Mouse (Mus musculus): ENCODE data around the gene Fat2. TPM values are rescaled to one million over a fixed set of nuclear protein-coding genes. Genes with fewer than 3 reads are reported as not detected.

Gene Fat2
- polyA plus RNA-seq, 1 experiment from 2014 or later = 0.23 TPM

DNA sequence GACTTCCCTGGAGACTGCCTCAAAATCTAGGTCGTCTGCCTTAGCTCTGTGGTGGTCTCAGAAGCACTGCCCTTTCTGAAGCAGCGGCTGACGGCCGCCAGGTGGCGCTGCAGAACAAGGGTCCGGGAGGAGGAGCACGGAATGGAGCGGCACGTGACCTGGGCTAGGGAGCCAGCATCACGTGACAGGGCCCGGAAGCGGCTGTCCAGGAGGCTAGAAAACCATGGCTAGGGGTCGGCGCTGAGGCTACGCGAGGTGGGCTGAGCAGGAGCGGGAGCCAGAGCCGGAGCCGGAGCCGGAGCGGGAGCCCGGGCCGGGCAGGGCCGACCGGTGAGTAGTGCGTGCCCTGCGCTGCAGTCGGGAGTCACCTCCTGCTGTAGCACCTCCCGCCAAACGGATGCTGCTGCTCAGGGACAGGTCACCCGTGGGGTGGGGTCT lies 132.2 kb downstream of the Fat2 start, which contains the start of gene Slc36a1:
Gene Slc36a1, plus strand, starts transcription at position 192 of the 438 bp plus-strand sequence.
- H3K27me3 ChIP-seq (replicated peaks; ENCODE audit: insufficient read depth, low read length) = no peaks in the 10 kb centered on the region
- peak; percentile 97 for DNase-seq (ENCODE audit: low spot score)
- peak; percentile 97 for ATAC-seq
- H3K9me3 ChIP-seq (ENCODE audit: low read length) = no peaks in the 10 kb centered on the region
- H3K4me3 ChIP-seq (ENCODE audit: low read depth, low read length) = peak within 1 kb of the TSS; percentile 80
- peak within 1 kb of the TSS; percentile 73 for H3K9ac ChIP-seq (replicated peaks; ENCODE audit: low read depth)
- no peaks in the 10 kb centered on the region for H3K4me1 ChIP-seq (ENCODE audit: insufficient read depth, low read depth, low read length)
- H3K36me3 ChIP-seq (ENCODE audit: insufficient read depth, low read length) = no peaks in the 10 kb centered on the region
- no peak within 1 kb of the TSS for H3K27ac ChIP-seq (ENCODE audit: low read length)
- TF ChIP-seq EP300 (IDR thresholded peaks at IDR 0.05) (no peak), CTCF (IDR thresholded peaks at IDR 0.05) (peak; percentile 100)
- 1% methylated on average over 31 of the region's 31 CpGs for WGBS
- peak within 1 kb of the TSS; percentile 98 for H3K4me2 ChIP-seq (replicated peaks; ENCODE audit: low read depth, low read length)

Other genes starting within 250 kb of the Fat2 start
- gene Gm2a, start 238.4 kb downstream of the Fat2 start, polyA plus RNA-seq (2015; fragmentation: Nextera tagmentation; extraction: Ambion mirVana) = 23.6 and 26.6 TPM in 2 replicates
- 0.07 TPM in 1 of 2 replicates, not detected in the other for gene Slc36a3, start 184.9 kb downstream of the Fat2 start, polyA plus RNA-seq (2015; fragmentation: Nextera tagmentation; extraction: Ambion mirVana)
- gene Slc36a2, start 151.5 kb downstream of the Fat2 start, polyA plus RNA-seq (2015; fragmentation: Nextera tagmentation; extraction: Ambion mirVana) = 25.4 and 32.4 TPM in 2 replicates
- 1.7 and 1.8 TPM in 2 replicates for gene Slc36a1, start 132.2 kb downstream of the Fat2 start, polyA plus RNA-seq (2015; fragmentation: Nextera tagmentation; extraction: Ambion mirVana)
- gene Sparc, start 86.6 kb upstream of the Fat2 start, polyA plus RNA-seq (2015; fragmentation: Nextera tagmentation; extraction: Ambion mirVana) = 3,302 and 3,486 TPM in 2 replicates
- 440 and 498 TPM in 2 replicates for gene Atox1, start 124.7 kb upstream of the Fat2 start, polyA plus RNA-seq (2015; fragmentation: Nextera tagmentation; extraction: Ambion mirVana)
- gene G3bp1, start 133.1 kb upstream of the Fat2 start, polyA plus RNA-seq (2015; fragmentation: Nextera tagmentation; extraction: Ambion mirVana) = 47.7 and 52.5 TPM in 2 replicates